Mouse (Mus musculus): Measurements from ENCODE around the gene Asb4. TPM values are rescaled to one million over a fixed set of nuclear protein-coding genes. Genes with fewer than 3 reads are reported as not detected.
"Not testable (repeated sequence)": the region's sequence is repeated elsewhere in the genome, so short reads cannot be mapped to it uniquely, and the experiment has no call there.

The Asb4 gene
- 17.9 and 20.6 TPM in 2 replicates for polyA plus RNA-seq (2015; fragmentation: Nextera tagmentation; extraction: Ambion mirVana)

GRCm38 (mm10) chr6:5383336-5384177 lies at the start of gene Asb4:
Gene Asb4 (plus strand): TSS chr6:5383386.
- ATAC-seq: peak; percentile 75

GRCm38 (mm10) chr6:5334021-5334420 lies 49.2 kb upstream of the Asb4 start:
- no peaks in the 10 kb centered on the region for H3K27me3 ChIP-seq (ENCODE audit: control insufficient read depth, insufficient read depth, low read depth, low read length)
- WGBS: 53% methylated on average over 5 of the region's 5 CpGs
- ATAC-seq: no peak
- no peak overlapping the region for H3K4me2 ChIP-seq (ENCODE audit: low read length)
- H3K36me3 ChIP-seq (ENCODE audit: control insufficient read depth, insufficient read depth, low read length): no peaks in the 10 kb centered on the region
- H3K27ac ChIP-seq (ENCODE audit: low read length): no peak overlapping the region
- H3K4me1 ChIP-seq (ENCODE audit: control insufficient read depth, insufficient read depth, low read length): no peaks in the 10 kb centered on the region
- H3K9ac ChIP-seq (ENCODE audit: low read depth, low read length): no peak overlapping the region
- no peak overlapping the region for H3K4me3 ChIP-seq (ENCODE audit: low read depth, low read length)
- no peaks in the 10 kb centered on the region for H3K9me3 ChIP-seq (replicated peaks; ENCODE audit: control insufficient read depth, low read length, poor library complexity, severe bottlenecking)

More at GRCm38 (mm10) chr6:5383336-5384177, at the start of gene Asb4:
- Histone ChIP-seq H3K27me3 (ENCODE audit: control insufficient read depth, insufficient read depth, low read depth, low read length) (no peaks in the 10 kb centered on the region), H3K4me3 (ENCODE audit: low read depth, low read length) (peak within 1 kb of the TSS; percentile 29), H3K9me3 (replicated peaks; ENCODE audit: control insufficient read depth, low read length, poor library complexity, severe bottlenecking) (no peaks in the 10 kb centered on the region), H3K4me1 (ENCODE audit: control insufficient read depth, insufficient read depth, low read length) (peaks cover 46% of the 10 kb centered on the region), H3K27ac (ENCODE audit: low read length) (peak within 1 kb of the TSS; percentile 64), H3K9ac (ENCODE audit: low read depth, low read length) (peak within 1 kb of the TSS; percentile 51), H3K4me2 (ENCODE audit: low read length) (peak within 1 kb of the TSS; percentile 66), H3K36me3 (ENCODE audit: control insufficient read depth, insufficient read depth, low read length) (no peaks in the 10 kb centered on the region)
- 2% methylated on average over 19 of the region's 19 CpGs for WGBS

GRCm38 (mm10) chr6:5336016-5336415 lies 47.2 kb upstream of the Asb4 start:
- not testable (repeated sequence) for H3K9ac ChIP-seq (ENCODE audit: low read depth, low read length); H3K27me3 ChIP-seq (ENCODE audit: control insufficient read depth, insufficient read depth, low read depth, low read length); H3K4me2 ChIP-seq (ENCODE audit: low read length); ATAC-seq; H3K27ac ChIP-seq (ENCODE audit: low read length); H3K36me3 ChIP-seq (ENCODE audit: control insufficient read depth, insufficient read depth, low read length); H3K4me3 ChIP-seq (ENCODE audit: low read depth, low read length); H3K4me1 ChIP-seq (ENCODE audit: control insufficient read depth, insufficient read depth, low read length); H3K9me3 ChIP-seq (replicated peaks; ENCODE audit: control insufficient read depth, low read length, poor library complexity, severe bottlenecking)

GRCm38 (mm10) chr6:5338781-5339180 lies 44.4 kb upstream of the Asb4 start:
- not testable (repeated sequence) for H3K27ac ChIP-seq (ENCODE audit: low read length); ATAC-seq; H3K4me3 ChIP-seq (ENCODE audit: low read depth, low read length); H3K4me2 ChIP-seq (ENCODE audit: low read length); H3K36me3 ChIP-seq (ENCODE audit: control insufficient read depth, insufficient read depth, low read length); H3K4me1 ChIP-seq (ENCODE audit: control insufficient read depth, insufficient read depth, low read length); H3K27me3 ChIP-seq (ENCODE audit: control insufficient read depth, insufficient read depth, low read depth, low read length); H3K9ac ChIP-seq (ENCODE audit: low read depth, low read length); H3K9me3 ChIP-seq (replicated peaks; ENCODE audit: control insufficient read depth, low read length, poor library complexity, severe bottlenecking)
- 96% methylated on average over 4 of the region's 4 CpGs for WGBS

GRCm38 (mm10) chr6:5339283-5339682 lies 43.9 kb upstream of the Asb4 start:
- WGBS: 100% methylated on average over 1 of the region's 1 CpGs
- not testable (repeated sequence) for H3K4me3 ChIP-seq (ENCODE audit: low read depth, low read length)

GRCm38 (mm10) chr6:5344255-5344654 lies 38.9 kb upstream of the Asb4 start:
- WGBS: 79% methylated on average over 6 of the region's 6 CpGs

More at GRCm38 (mm10) chr6:5339283-5339682, 43.9 kb upstream of the Asb4 start:
- not testable (repeated sequence) for H3K36me3 ChIP-seq (ENCODE audit: control insufficient read depth, insufficient read depth, low read length); H3K4me2 ChIP-seq (ENCODE audit: low read length); H3K4me1 ChIP-seq (ENCODE audit: control insufficient read depth, insufficient read depth, low read length); H3K9ac ChIP-seq (ENCODE audit: low read depth, low read length); ATAC-seq; H3K27ac ChIP-seq (ENCODE audit: low read length); H3K27me3 ChIP-seq (ENCODE audit: control insufficient read depth, insufficient read depth, low read depth, low read length); H3K9me3 ChIP-seq (replicated peaks; ENCODE audit: control insufficient read depth, low read length, poor library complexity, severe bottlenecking)

GRCm38 (mm10) chr6:5357873-5358272 lies 25.3 kb upstream of the Asb4 start:
- ATAC-seq: no peak
- Histone ChIP-seq H3K4me3 (ENCODE audit: low read depth, low read length) (no peak overlapping the region), H3K27me3 (ENCODE audit: control insufficient read depth, insufficient read depth, low read depth, low read length) (no peaks in the 10 kb centered on the region), H3K9me3 (replicated peaks; ENCODE audit: control insufficient read depth, low read length, poor library complexity, severe bottlenecking) (no peaks in the 10 kb centered on the region), H3K4me2 (ENCODE audit: low read length) (no peak overlapping the region), H3K9ac (ENCODE audit: low read depth, low read length) (no peak overlapping the region), H3K4me1 (ENCODE audit: control insufficient read depth, insufficient read depth, low read length) (no peaks in the 10 kb centered on the region), H3K27ac (ENCODE audit: low read length) (no peak overlapping the region), H3K36me3 (ENCODE audit: control insufficient read depth, insufficient read depth, low read length) (no peaks in the 10 kb centered on the region)

More at GRCm38 (mm10) chr6:5344255-5344654, 38.9 kb upstream of the Asb4 start:
- Histone ChIP-seq H3K4me1 (ENCODE audit: control insufficient read depth, insufficient read depth, low read length) (no peaks in the 10 kb centered on the region), H3K4me3 (ENCODE audit: low read depth, low read length) (no peak overlapping the region), H3K36me3 (ENCODE audit: control insufficient read depth, insufficient read depth, low read length) (no peaks in the 10 kb centered on the region), H3K9ac (ENCODE audit: low read depth, low read length) (no peak overlapping the region), H3K27me3 (ENCODE audit: control insufficient read depth, insufficient read depth, low read depth, low read length) (no peaks in the 10 kb centered on the region), H3K27ac (ENCODE audit: low read length) (no peak overlapping the region), H3K9me3 (replicated peaks; ENCODE audit: control insufficient read depth, low read length, poor library complexity, severe bottlenecking) (no peaks in the 10 kb centered on the region), H3K4me2 (ENCODE audit: low read length) (no peak overlapping the region)
- no peak for ATAC-seq

- Histone ChIP-seq H3K27ac (ENCODE audit: low read length) (no peak overlapping the region), H3K9me3 (replicated peaks; ENCODE audit: control insufficient read depth, low read length, poor library complexity, severe bottlenecking) (no peaks in the 10 kb centered on the region), H3K4me2 (ENCODE audit: low read length) (no peak overlapping the region), H3K4me3 (ENCODE audit: low read depth, low read length) (no peak overlapping the region), H3K27me3 (ENCODE audit: control insufficient read depth, insufficient read depth, low read depth, low read length) (no peaks in the 10 kb centered on the region), H3K36me3 (ENCODE audit: control insufficient read depth, insufficient read depth, low read length) (no peaks in the 10 kb centered on the region), H3K9ac (ENCODE audit: low read depth, low read length) (no peak overlapping the region), H3K4me1 (ENCODE audit: control insufficient read depth, insufficient read depth, low read length) (no peaks in the 10 kb centered on the region)
- WGBS: 96% methylated on average over 5 of the region's 5 CpGs
- no peak for ATAC-seq
Observed at GRCm38 (mm10) chr6:5360402-5360801, 22.8 kb upstream of the Asb4 start.

GRCm38 (mm10) chr6:5361987-5362386 lies 21.2 kb upstream of the Asb4 start:
- no peak overlapping the region for H3K27ac ChIP-seq (ENCODE audit: low read length)
- H3K9me3 ChIP-seq (replicated peaks; ENCODE audit: control insufficient read depth, low read length, poor library complexity, severe bottlenecking): no peaks in the 10 kb centered on the region
- H3K9ac ChIP-seq (ENCODE audit: low read depth, low read length): no peak overlapping the region
- WGBS: 70% methylated on average over 6 of the region's 6 CpGs
- no peaks in the 10 kb centered on the region for H3K4me1 ChIP-seq (ENCODE audit: control insufficient read depth, insufficient read depth, low read length)
- H3K36me3 ChIP-seq (ENCODE audit: control insufficient read depth, insufficient read depth, low read length): no peaks in the 10 kb centered on the region
- ATAC-seq: no peak
- H3K4me3 ChIP-seq (ENCODE audit: low read depth, low read length): no peak overlapping the region
- no peak overlapping the region for H3K4me2 ChIP-seq (ENCODE audit: low read length)
- no peaks in the 10 kb centered on the region for H3K27me3 ChIP-seq (ENCODE audit: control insufficient read depth, insufficient read depth, low read depth, low read length)
